Mouse (Mus musculus) midbrain, postnatal 0 days (tissue): ENCODE data around the gene Aknad1. TPM values are rescaled to one million over a fixed set of nuclear protein-coding genes. Genes with fewer than 3 reads are reported as not detected.

ENCODE experiments used
- ATAC-seq: fragments of 200-750 bp; cut with Nextera tagmentation; 2 replicates; pipeline ENCODE4 v1.8.0; 2017; ENCODE audit warnings: moderate number of reproducible peaks, mild to moderate bottlenecking, moderate TSS enrichment, moderate library complexity; ENCODE audit not compliant: low FRiP score
- DNase-seq: peaks from one replicate; pipeline ENCODE4 v3.0.0-alpha.2; 2015; ENCODE audit warnings: low spot score
- H3K27ac ChIP-seq: fragments of 300-500 bp; sonication (generic); 2 replicates; pipeline ENCODE4 v1.5.1; 2014; ENCODE audit warnings: low read depth, mild to moderate bottlenecking, low read length, mixed read lengths
- H3K27me3 ChIP-seq: fragments of 300-500 bp; sonication (generic); 2 replicates; pipeline ENCODE4 v1.6.1; 2014; ENCODE audit warnings: low read length, control low read depth, mixed read lengths; ENCODE audit not compliant: insufficient read depth
- H3K36me3 ChIP-seq: fragments of 300-500 bp; sonication (generic); 2 replicates; pipeline ENCODE4 v1.6.1; 2014; ENCODE audit warnings: low read length, control low read depth, mixed read lengths; ENCODE audit not compliant: insufficient read depth
- H3K4me1 ChIP-seq: fragments of 300-500 bp; sonication (generic); 2 replicates; pipeline ENCODE4 v1.6.1; 2014; ENCODE audit warnings: mild to moderate bottlenecking, control low read depth, antibody characterized with exemption, low read length, mixed read lengths; ENCODE audit not compliant: insufficient read depth
- H3K4me2 ChIP-seq: fragments of 300-500 bp; sonication (generic); 2 replicates; pipeline ENCODE4 v1.6.1; 2014; ENCODE audit warnings: low read depth, mild to moderate bottlenecking, low read length, mixed read lengths; ENCODE audit not compliant: poor library complexity, severe bottlenecking
- H3K4me3 ChIP-seq: fragments of 300-500 bp; sonication (generic); 2 replicates; pipeline ENCODE4 v1.5.1; 2014; ENCODE audit warnings: low read depth, mild to moderate bottlenecking, low read length, moderate library complexity
- H3K9ac ChIP-seq: fragments of 300-500 bp; sonication (generic); replicated peaks from 2 replicates; pipeline ENCODE4 v1.6.1; 2014; ENCODE audit warnings: mild to moderate bottlenecking, low read length, moderate library complexity, mixed read lengths; ENCODE audit not compliant: poor library complexity, severe bottlenecking
- H3K9me3 ChIP-seq: fragments of 300-500 bp; sonication (generic); 2 replicates; pipeline ENCODE4 v1.6.1; 2016; ENCODE audit warnings: low read length, control low read depth
- CTCF ChIP-seq: IDR thresholded peaks from 2 replicates; pipeline ENCODE4 v1.5.1; 2016; ENCODE audit warnings: antibody characterized with exemption, mild to moderate bottlenecking
- WGBS: fragments of 180-500 bp; shearing (Covaris S2); extraction: QIAGEN DNeasy Blood & Tissue Kit; methylation state at CpG from one replicate; pipeline ENCODE4 v1.1.7; 2014; 5-methylcytosine and 5-hydroxymethylcytosine counted together
- polyA plus RNA-seq: library from polyadenylated mRNA; unstranded; fragments of >200 nt; fragmentation: Nextera tagmentation; extraction: Ambion mirVana; gene quantifications from 2 replicates; pipeline ENCODE4 v1.2.1, GENCODE M21; 2015
- total RNA-seq: library from RNA; depleted of rRNA; stranded (reverse); fragments of >200 nt; gene quantifications from 2 replicates; pipeline ENCODE4 v1.2.3, GENCODE M21; 2014

The Aknad1 gene
- total and polyA plus RNA-seq, 2 experiments from 2014 or later, result not detected

DNA sequence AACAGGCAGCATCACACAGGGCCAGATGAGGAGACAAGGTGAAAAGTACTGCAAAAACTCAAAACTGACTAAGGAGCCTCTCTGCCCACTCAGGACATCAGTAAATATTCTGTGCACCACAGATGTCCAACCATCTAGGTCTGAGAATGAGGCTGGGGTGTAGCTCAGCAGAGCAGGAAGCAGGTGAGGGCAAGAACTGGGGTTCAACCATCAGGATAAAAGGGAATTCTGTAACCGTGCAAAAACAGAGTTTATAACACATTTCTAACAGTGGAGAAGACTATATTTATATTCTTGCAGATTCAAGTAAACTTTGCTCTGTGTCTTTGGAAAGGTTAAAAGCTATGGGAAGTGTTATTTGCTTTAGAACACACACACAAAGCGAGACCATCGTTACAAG lies 19.7 kb upstream of the Aknad1 start:
- H3K27ac ChIP-seq, result no peak overlapping the region
- H3K4me1 ChIP-seq, result no peaks in the 10 kb centered on the region
- no peaks in the 10 kb centered on the region for H3K36me3 ChIP-seq
- H3K4me2 ChIP-seq, result no peak overlapping the region
- H3K9ac ChIP-seq, result no peak overlapping the region
- DNase-seq (no peak), ATAC-seq (no peak)
- no peaks in the 10 kb centered on the region for H3K9me3 ChIP-seq
- H3K4me3 ChIP-seq, result no peak overlapping the region
- WGBS, result 86% methylated on average over 3 of the region's 3 CpGs
- H3K27me3 ChIP-seq, result no peaks in the 10 kb centered on the region
- TF ChIP-seq CTCF, result no peak

DNA sequence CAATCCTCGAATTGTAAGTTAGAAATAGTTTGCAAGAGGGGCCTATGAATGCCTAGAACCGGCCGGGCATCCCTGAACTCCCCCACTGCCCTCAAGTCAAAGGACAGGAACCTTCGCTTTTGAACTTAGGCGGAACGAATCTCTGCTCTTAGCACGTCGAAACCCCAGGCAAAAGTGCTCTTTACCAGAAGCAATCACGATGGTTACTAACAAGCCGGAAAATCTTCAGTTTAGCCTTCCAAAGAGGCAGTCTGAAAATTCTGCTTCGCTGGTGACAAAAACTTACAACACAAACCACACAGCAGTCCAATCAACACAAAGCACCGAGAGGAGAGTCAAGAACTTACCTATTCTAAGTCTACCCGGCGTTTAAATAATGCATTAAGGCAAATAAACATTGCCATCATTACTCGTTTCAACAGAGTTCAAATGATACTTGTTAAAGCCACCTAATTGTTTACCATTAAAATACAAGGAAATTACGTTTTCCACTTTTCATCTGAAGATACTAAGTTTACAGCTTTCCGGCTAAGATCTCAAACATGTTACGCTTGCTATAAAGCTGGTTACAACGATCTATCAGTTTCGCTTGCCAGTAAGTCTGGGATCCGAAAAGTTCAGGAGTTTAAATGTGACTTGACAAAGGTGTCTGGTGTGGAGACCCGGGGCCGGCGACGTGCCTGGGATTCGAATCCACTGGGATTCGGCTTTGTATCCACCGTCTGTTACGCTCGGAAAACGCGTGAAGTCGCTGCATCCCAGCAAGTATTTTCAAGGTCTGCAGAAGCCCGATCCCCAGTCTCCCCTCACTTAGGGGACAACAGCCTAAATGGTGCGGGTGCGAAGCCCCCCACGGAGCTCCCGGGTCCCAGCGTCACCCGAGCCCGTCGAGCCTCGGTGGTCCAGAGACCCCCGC lies 18.1 kb upstream of the Aknad1 start:
- Histone ChIP-seq H3K9ac (peak overlapping the region; percentile 70), H3K27ac (peak overlapping the region; percentile 76), H3K4me2 (peak overlapping the region; percentile 78), H3K27me3 (no peaks in the 10 kb centered on the region), H3K9me3 (no peaks in the 10 kb centered on the region), H3K36me3 (no peaks in the 10 kb centered on the region), H3K4me3 (peak overlapping the region; percentile 87), H3K4me1 (no peaks in the 10 kb centered on the region)
- TF ChIP-seq CTCF, result peak; percentile 52
- under 1% methylated on average over 44 of the region's 44 CpGs for WGBS
- peak; percentile 64; the same call in 1 of the 2 replicates for ATAC-seq
- peak; percentile 73 for DNase-seq

DNA sequence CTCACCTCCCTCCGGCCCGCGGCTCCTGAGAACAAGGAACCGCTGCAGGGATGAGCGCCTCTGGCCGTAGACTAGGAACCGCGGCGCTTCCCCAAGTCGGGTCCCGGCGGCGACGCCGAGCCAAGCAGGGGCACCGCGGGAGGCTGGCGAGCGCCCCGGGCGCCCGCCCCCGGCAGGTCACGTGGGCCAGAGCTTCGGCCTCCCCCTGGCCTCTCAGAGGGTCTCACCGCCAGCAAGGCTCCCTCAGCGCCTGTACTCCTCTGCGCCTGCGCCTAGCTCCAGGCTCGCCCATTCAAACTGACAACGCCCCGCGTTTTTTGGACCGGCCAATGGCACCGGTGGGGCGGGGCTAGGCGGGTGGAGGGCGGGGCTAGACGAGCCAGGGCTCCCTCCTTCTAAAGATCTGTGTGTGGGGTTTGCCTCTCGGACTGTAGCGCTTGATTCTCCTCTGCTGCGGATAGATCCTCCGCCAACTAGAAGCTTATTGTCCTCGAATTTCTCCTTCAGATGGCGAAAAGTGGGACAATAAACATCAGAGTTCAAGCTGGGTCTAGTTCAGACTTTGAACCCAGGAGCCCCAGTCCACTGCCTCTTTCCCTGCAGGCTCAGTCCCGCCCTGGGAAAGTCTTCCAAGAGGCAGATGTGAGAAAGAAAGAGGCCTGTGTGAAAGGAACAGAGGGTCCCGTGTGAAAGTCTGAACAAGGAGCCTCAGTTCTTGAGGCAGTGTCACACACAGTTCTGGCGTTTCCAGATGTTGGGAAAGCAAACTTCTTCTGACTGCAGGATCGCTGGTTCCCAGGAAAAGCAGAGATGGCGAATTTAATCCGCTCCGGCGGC lies 17.2 kb upstream of the Aknad1 start, which contains the start of gene Gpsm2:
Gpsm2 (minus strand) TSS at position 274 of the 837 bp plus-strand sequence.
- no peak for TF ChIP-seq CTCF
- WGBS, result 2% methylated on average over 53 of the region's 53 CpGs

DNA sequence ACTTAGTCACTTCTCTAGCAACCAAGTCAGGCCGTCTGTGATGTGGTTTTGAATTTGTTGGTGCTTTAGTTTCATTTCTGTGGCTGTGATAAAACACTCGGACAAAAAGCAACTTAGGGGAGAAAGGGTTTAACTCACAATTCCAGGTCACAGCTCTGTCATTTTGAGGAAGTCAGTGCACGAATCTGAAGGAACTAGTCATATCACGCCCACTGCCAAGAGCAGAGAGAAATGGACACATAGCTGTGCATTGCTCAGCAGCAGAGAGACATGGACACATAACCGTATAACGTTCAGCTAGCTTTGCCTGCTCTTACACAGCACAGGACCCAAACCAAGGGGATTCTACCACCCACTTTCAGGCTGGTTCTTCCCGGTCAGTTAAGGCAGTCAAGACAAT lies 13.0 kb upstream of the Aknad1 start:
- H3K27me3 ChIP-seq, result no peaks in the 10 kb centered on the region
- ATAC-seq (no peak), DNase-seq (no peak)
- H3K4me3 ChIP-seq, result no peak overlapping the region
- no peak for TF ChIP-seq CTCF
- no peaks in the 10 kb centered on the region for H3K9me3 ChIP-seq
- no peaks in the 10 kb centered on the region for H3K4me1 ChIP-seq
- H3K36me3 ChIP-seq, result no peaks in the 10 kb centered on the region
- H3K9ac ChIP-seq, result no peak overlapping the region
- 91% methylated on average over 7 of the region's 7 CpGs for WGBS
- H3K4me2 ChIP-seq, result no peak overlapping the region
- no peak overlapping the region for H3K27ac ChIP-seq

More for the DNA sequence above, 17.2 kb upstream of the Aknad1 start, which contains the start of gene Gpsm2:
- H3K9me3 ChIP-seq, result no peaks in the 10 kb centered on the region
- peak within 1 kb of the TSS; percentile 70 for H3K9ac ChIP-seq
- H3K4me1 ChIP-seq, result no peaks in the 10 kb centered on the region
- no peaks in the 10 kb centered on the region for H3K36me3 ChIP-seq
- H3K4me2 ChIP-seq, result peak within 1 kb of the TSS; percentile 78
- ATAC-seq (peak; percentile 98), DNase-seq (peak; percentile 97)
- H3K4me3 ChIP-seq, result peak within 1 kb of the TSS; percentile 87
- H3K27ac ChIP-seq, result peak within 1 kb of the TSS; percentile 76
- H3K27me3 ChIP-seq, result no peaks in the 10 kb centered on the region

DNA sequence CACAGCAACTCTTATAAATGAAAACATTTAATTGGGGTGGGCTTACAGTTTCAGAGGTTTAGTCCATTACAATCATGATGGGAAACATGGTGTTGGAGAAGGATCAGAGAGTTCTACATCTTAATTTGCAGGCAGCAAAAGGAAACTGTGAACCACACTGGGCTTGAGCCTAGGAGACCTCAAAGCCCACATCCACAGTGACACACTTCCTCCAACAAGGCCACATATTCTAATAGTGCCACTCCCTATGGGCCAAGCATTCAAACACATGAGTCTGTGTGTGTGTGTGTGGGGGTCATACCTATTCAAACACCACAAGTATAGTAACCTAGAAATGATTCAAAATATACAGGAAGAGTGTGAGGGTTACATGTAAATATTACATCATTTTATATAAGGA lies 12.1 kb upstream of the Aknad1 start:
- DNase-seq (no peak), ATAC-seq (no peak)
- H3K36me3 ChIP-seq, result no peaks in the 10 kb centered on the region
- TF ChIP-seq CTCF, result no peak
- no peak overlapping the region for H3K4me3 ChIP-seq
- no peak overlapping the region for H3K9ac ChIP-seq
- H3K9me3 ChIP-seq, result no peaks in the 10 kb centered on the region
- no peaks in the 10 kb centered on the region for H3K27me3 ChIP-seq
- H3K27ac ChIP-seq, result no peak overlapping the region
- no peaks in the 10 kb centered on the region for H3K4me1 ChIP-seq
- H3K4me2 ChIP-seq, result no peak overlapping the region

DNA sequence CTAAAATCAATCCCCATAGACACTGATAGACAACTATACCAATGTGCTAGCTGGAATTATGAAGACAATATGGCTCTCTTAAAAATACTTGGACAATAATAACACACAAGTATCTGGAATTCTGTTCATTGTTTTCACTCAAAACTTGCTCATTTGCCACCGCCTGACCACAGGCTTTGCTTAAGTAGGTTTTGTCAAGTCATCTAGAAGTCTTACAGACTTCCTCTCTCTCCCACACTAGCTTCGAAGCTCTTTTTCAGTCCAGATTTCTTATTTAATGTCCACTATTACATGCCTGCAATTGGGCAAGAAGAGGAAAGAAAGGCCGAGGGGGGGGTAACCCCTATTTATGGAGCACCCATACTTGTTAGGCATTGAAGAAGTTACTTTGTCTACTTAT lies 11.7 kb upstream of the Aknad1 start:
- Histone ChIP-seq H3K27ac (no peak overlapping the region), H3K4me2 (no peak overlapping the region), H3K4me1 (no peaks in the 10 kb centered on the region), H3K27me3 (no peaks in the 10 kb centered on the region), H3K4me3 (no peak overlapping the region), H3K9ac (no peak overlapping the region), H3K9me3 (no peaks in the 10 kb centered on the region), H3K36me3 (no peaks in the 10 kb centered on the region)
- WGBS, result 89% methylated on average over 3 of the region's 3 CpGs
- no peak for TF ChIP-seq CTCF
- ATAC-seq (no peak), DNase-seq (no peak)
